Mouse (Mus musculus) testis, adult 2 months (tissue): ENCODE results near the gene Prmt9. TPM values are rescaled to one million over a fixed set of nuclear protein-coding genes. Genes with fewer than 3 reads are reported as not detected.

Experiments
- H3K27ac ChIP-seq: fragments of 200-500 bp; 2 replicates; pipeline ENCODE4 v1.5.1; 2012; ENCODE audit warnings: low read depth, low read length; ENCODE audit not compliant: control insufficient read depth, insufficient read depth
- H3K27me3 ChIP-seq: fragments of 200-500 bp; 2 replicates; pipeline ENCODE4 v1.6.1; 2012; ENCODE audit warnings: mild to moderate bottlenecking, low read length, moderate library complexity; ENCODE audit not compliant: control insufficient read depth, insufficient read depth
- H3K36me3 ChIP-seq: fragments of 200-500 bp; 2 replicates; pipeline ENCODE4 v1.6.1; 2012; ENCODE audit warnings: mild to moderate bottlenecking, low read length; ENCODE audit not compliant: control insufficient read depth, insufficient read depth
- H3K4me1 ChIP-seq: fragments of 200-500 bp; 2 replicates; pipeline ENCODE4 v1.6.1; 2012; ENCODE audit warnings: low read length; ENCODE audit not compliant: control insufficient read depth, insufficient read depth
- H3K4me3 ChIP-seq: fragments of 200-500 bp; 2 replicates; pipeline ENCODE4 v1.5.1; 2012; ENCODE audit warnings: low read depth, mild to moderate bottlenecking, low read length, moderate library complexity, mixed read lengths; ENCODE audit not compliant: control insufficient read depth
- CTCF ChIP-seq: fragments of 200-500 bp; IDR thresholded peaks from 2 replicates; pipeline ENCODE4 v1.5.1; 2012; ENCODE audit warnings: low read depth, mild to moderate bottlenecking, inconsistent platforms, low read length, moderate library complexity; ENCODE audit not compliant: control insufficient read depth, insufficient read depth, insufficient replicate concordance
- POLR2A ChIP-seq: fragments of 200-500 bp; IDR thresholded peaks from 2 replicates; pipeline ENCODE4 v1.6.1; 2012; ENCODE audit warnings: low read depth, mild to moderate bottlenecking, inconsistent platforms, low read length, moderate library complexity; ENCODE audit not compliant: control insufficient read depth
- polyA plus RNA-seq: library from polyadenylated mRNA; depleted of rRNA; stranded (reverse); fragments of >200 nt; gene quantifications from 2 replicates; pipeline ENCODE4 v1.2.3, GENCODE M21; 2012

Prmt9 gene
- polyA plus RNA-seq, 1 experiment = 3.0 TPM

- Histone ChIP-seq H3K27me3 (no peaks in the 10 kb centered on the region), H3K4me3 (peak overlapping the region; percentile 78), H3K4me1 (peaks cover 11% of the 10 kb centered on the region), H3K27ac (peak overlapping the region; percentile 19; the same call in 1 of the 2 replicates), H3K36me3 (no peaks in the 10 kb centered on the region)
- no peak for TF ChIP-seq CTCF
- TF ChIP-seq POLR2A = no peak
Observed at GRCm38 (mm10) chr8:77518201-77519115, 30.7 kb upstream of the Prmt9 start.

- no peaks in the 10 kb centered on the region for H3K27me3 ChIP-seq
Observed at GRCm38 (mm10) chr8:77520601-77521000, 28.6 kb upstream of the Prmt9 start.

GRCm38 (mm10) chr8:77521028-77521785 is 28.0 kb upstream of the Prmt9 start:
- no peak for TF ChIP-seq CTCF
- TF ChIP-seq POLR2A = no peak
- no peak overlapping the region for H3K4me3 ChIP-seq
- no peaks in the 10 kb centered on the region for H3K27me3 ChIP-seq
- no peaks in the 10 kb centered on the region for H3K36me3 ChIP-seq
- H3K4me1 ChIP-seq = peaks cover 11% of the 10 kb centered on the region
- no peak overlapping the region for H3K27ac ChIP-seq

More at GRCm38 (mm10) chr8:77520601-77521000, 28.6 kb upstream of the Prmt9 start:
- TF ChIP-seq POLR2A (no peak), CTCF (no peak)
- no peaks in the 10 kb centered on the region for H3K36me3 ChIP-seq
- H3K27ac ChIP-seq = no peak overlapping the region
- peaks cover 11% of the 10 kb centered on the region for H3K4me1 ChIP-seq
- no peak overlapping the region for H3K4me3 ChIP-seq

- H3K36me3 ChIP-seq = no peaks in the 10 kb centered on the region
- TF ChIP-seq CTCF = no peak
- TF ChIP-seq POLR2A = no peak
- H3K27me3 ChIP-seq = no peaks in the 10 kb centered on the region
- no peak overlapping the region for H3K4me3 ChIP-seq
- peaks cover 1% of the 10 kb centered on the region; the same call in 1 of the 2 replicates for H3K4me1 ChIP-seq
- no peak overlapping the region for H3K27ac ChIP-seq
Observed at GRCm38 (mm10) chr8:77522984-77523383, 26.2 kb upstream of the Prmt9 start.

- no peak for TF ChIP-seq POLR2A
- TF ChIP-seq CTCF = no peak
- Histone ChIP-seq H3K27me3 (no peaks in the 10 kb centered on the region), H3K4me1 (no peaks in the 10 kb centered on the region), H3K4me3 (no peak overlapping the region), H3K27ac (no peak overlapping the region), H3K36me3 (no peaks in the 10 kb centered on the region)
Observed at GRCm38 (mm10) chr8:77524018-77524615, 25.1 kb upstream of the Prmt9 start.

GRCm38 (mm10) chr8:77524906-77525305 is 24.3 kb upstream of the Prmt9 start:
- Histone ChIP-seq H3K4me1 (no peaks in the 10 kb centered on the region), H3K27ac (no peak overlapping the region), H3K36me3 (no peaks in the 10 kb centered on the region), H3K4me3 (no peak overlapping the region), H3K27me3 (no peaks in the 10 kb centered on the region)
- TF ChIP-seq POLR2A = no peak
- no peak for TF ChIP-seq CTCF

- TF ChIP-seq POLR2A = no peak
- no peaks in the 10 kb centered on the region for H3K4me1 ChIP-seq
- no peak overlapping the region for H3K4me3 ChIP-seq
- no peak overlapping the region for H3K27ac ChIP-seq
- no peaks in the 10 kb centered on the region for H3K36me3 ChIP-seq
- no peaks in the 10 kb centered on the region for H3K27me3 ChIP-seq
Observed at GRCm38 (mm10) chr8:77526130-77526529, 23.1 kb upstream of the Prmt9 start.
